Mouse (Mus musculus): ENCODE results near the gene Ggn. TPM values are rescaled to one million over a fixed set of nuclear protein-coding genes. Genes with fewer than 3 reads are reported as not detected.
"Not testable (repeated sequence)": the region's sequence is repeated elsewhere in the genome, so short reads cannot be mapped to it uniquely, and the experiment has no call there.

Ggn gene
- total and polyA plus RNA-seq, 3 experiments: 0.13 to 1.0 (median 0.30) TPM

DNA sequence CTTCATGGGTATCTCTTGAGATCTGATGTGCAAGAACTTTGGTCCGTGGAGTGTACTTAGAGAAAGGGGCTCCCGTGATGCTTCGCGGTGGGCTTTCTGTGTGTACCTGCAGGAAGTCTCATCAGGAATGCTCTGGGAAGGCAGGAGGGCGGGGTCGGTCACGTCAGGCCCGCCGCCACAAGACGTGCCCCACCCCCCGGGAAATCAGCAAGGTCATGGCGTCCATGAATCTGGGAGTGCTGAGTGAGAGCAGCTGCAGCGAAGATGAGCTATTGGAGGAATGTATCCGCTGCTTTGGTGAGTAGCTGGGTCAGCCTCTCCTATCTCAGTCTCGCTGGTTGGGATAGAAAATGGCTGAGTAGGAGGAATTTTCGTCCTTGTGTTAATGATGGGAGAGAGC is 32.6 kb upstream of the Ggn start:
- Histone ChIP-seq H3K4me3 (replicated peaks in 1 of 3; ENCODE audit: low read depth in 2 of 3, low read length in 2 of 3, poor library complexity in 1 of 3) (no peak overlapping the region), H3K27ac (ENCODE audit: insufficient read depth, low read depth) (no peak overlapping the region), H3K27me3 (replicated peaks) (peaks cover 2% of the 10 kb centered on the region), H3K4me2 (ENCODE audit: insufficient read depth, low read depth, poor library complexity, severe bottlenecking) (no peak overlapping the region), H3K4me1 (ENCODE audit: control insufficient read depth in 1 of 2, insufficient read depth in 2 of 2) (peaks cover 6 to 43% of the 10 kb centered on the region in 2 experiments), H3K36me3 (replicated peaks in 1 of 2; ENCODE audit: control insufficient read depth in 1 of 2, insufficient read depth in 1 of 2, low read length in 1 of 2) (peaks cover 0 to 3% of the 10 kb centered on the region in 2 experiments), H3K9me3 (replicated peaks; ENCODE audit: low read length) (no peaks in the 10 kb centered on the region), H3K9ac (ENCODE audit: insufficient read depth, low read depth) (no peak overlapping the region), H3K79me2 (replicated peaks; ENCODE audit: control insufficient read depth, extremely low read depth, insufficient read depth, poor library complexity, severe bottlenecking) (no peaks in the 10 kb centered on the region)
- in situ Hi-C loops (cut with MboI; ENCODE audit: low pct_ligation_motif_present, low pct_unique_long_range_greater_than_20kb, low sequenced_read_pairs): no loop called here
- TF ChIP-seq POLR2AphosphoS2 (IDR thresholded peaks at IDR 0.05; ENCODE audit: low read depth, low read length) (no peak), BHLHE40 (IDR thresholded peaks at IDR 0.05; ENCODE audit: low read depth, low read length) (no peak), JUN (IDR thresholded peaks at IDR 0.05; ENCODE audit: insufficient read depth, low read depth, low read length) (no peak), IRF4 (IDR thresholded peaks at IDR 0.05; ENCODE audit: low read depth, low read length) (no peak), GABPA (IDR thresholded peaks at IDR 0.05; ENCODE audit: insufficient replicate concordance, low read depth, low read length) (no peak), MYC (IDR thresholded peaks at IDR 0.05; ENCODE audit: low read depth, low read length) (no peak), MEF2A (IDR thresholded peaks at IDR 0.05; ENCODE audit: borderline replicate concordance, low read depth, low read length) (no peak), KAT2A (IDR thresholded peaks at IDR 0.05; ENCODE audit: insufficient replicate concordance, low read length) (no peak), ZMIZ1 (IDR thresholded peaks at IDR 0.05; ENCODE audit: low read depth, low read length) (no peak), NELFE (IDR thresholded peaks at IDR 0.05; ENCODE audit: low read depth, low read length) (no peak), ELF1 (IDR thresholded peaks at IDR 0.05; ENCODE audit: low read depth, low read length) (no peak), SIN3A (IDR thresholded peaks at IDR 0.05; ENCODE audit: low read length) (no peak), ZNF384 (IDR thresholded peaks at IDR 0.05; ENCODE audit: low read depth, low read length) (no peak), RAD21 (IDR thresholded peaks at IDR 0.05; ENCODE audit: low read depth, low read length) (no peak), RCOR1 (conservative IDR thresholded peaks at IDR 0.05; ENCODE audit: low read depth, low read length) (no peak), CHD1 (IDR thresholded peaks at IDR 0.05; ENCODE audit: low read depth, low read length) (no peak), UBTF (IDR thresholded peaks at IDR 0.05; ENCODE audit: low read depth, low read length) (no peak), CTCF (conservative IDR thresholded peaks at IDR 0.05 in 1 of 2, IDR thresholded peaks at IDR 0.05 in 1 of 2; ENCODE audit: low read depth in 2 of 2, low read length in 2 of 2) (no peak)
- DNase-seq (ENCODE audit: extremely low read depth): no peak
- dilution Hi-C loops (cut with MboI; ENCODE audit: extremely low pct_ligation_motif_present, extremely low pct_unique_long_range_greater_than_20kb, low sequenced_read_pairs): no loop called here

DNA sequence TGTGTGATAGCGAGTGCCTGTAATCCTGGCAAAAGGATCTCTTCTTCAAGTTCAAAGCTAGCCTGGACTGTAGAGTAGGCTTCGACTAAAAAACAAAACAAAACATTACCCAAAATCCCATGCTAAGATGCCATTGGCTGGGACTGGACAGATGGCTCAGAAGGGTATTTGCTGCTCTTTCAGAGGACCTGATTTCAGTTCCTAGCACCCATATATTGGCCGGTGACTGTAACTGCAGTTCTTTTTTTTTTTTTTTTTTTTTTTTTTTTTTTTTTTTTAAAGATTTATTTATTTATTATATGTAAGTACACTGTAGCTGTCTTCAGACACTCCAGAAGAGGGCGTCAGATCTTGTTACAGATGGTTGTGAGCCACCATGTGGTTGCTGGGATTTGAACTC is 30.8 kb upstream of the Ggn start:
- in situ Hi-C loops (cut with MboI; ENCODE audit: low pct_ligation_motif_present, low pct_unique_long_range_greater_than_20kb, low sequenced_read_pairs): not testable (repeated sequence)

More for the DNA sequence above, 30.8 kb upstream of the Ggn start:
- DNase-seq (ENCODE audit: extremely low read depth); H3K4me3 ChIP-seq (replicated peaks in 1 of 3; ENCODE audit: low read depth in 2 of 3, low read length in 2 of 3, poor library complexity in 1 of 3); H3K9ac ChIP-seq (ENCODE audit: insufficient read depth, low read depth); H3K4me2 ChIP-seq (ENCODE audit: insufficient read depth, low read depth, poor library complexity, severe bottlenecking); H3K9me3 ChIP-seq (replicated peaks; ENCODE audit: low read length); H3K36me3 ChIP-seq (replicated peaks in 1 of 2; ENCODE audit: control insufficient read depth in 1 of 2, insufficient read depth in 1 of 2, low read length in 1 of 2); H3K79me2 ChIP-seq (replicated peaks; ENCODE audit: control insufficient read depth, extremely low read depth, insufficient read depth, poor library complexity, severe bottlenecking); H3K27me3 ChIP-seq (replicated peaks); H3K27ac ChIP-seq (ENCODE audit: insufficient read depth, low read depth); dilution Hi-C loops (cut with MboI; ENCODE audit: extremely low pct_ligation_motif_present, extremely low pct_unique_long_range_greater_than_20kb, low sequenced_read_pairs): not testable (repeated sequence)
- peak; percentile 54 for TF ChIP-seq ZNF384 (IDR thresholded peaks at IDR 0.05; ENCODE audit: low read depth, low read length)
- peaks cover 12 to 49% of the 10 kb centered on the region in 2 experiments for H3K4me1 ChIP-seq (ENCODE audit: control insufficient read depth in 1 of 2, insufficient read depth in 2 of 2)
